Mouse (Mus musculus) neural tube, embryonic 14.5 days (tissue): Measurements from ENCODE around the gene Fxyd7. TPM values are rescaled to one million over a fixed set of nuclear protein-coding genes. Genes with fewer than 3 reads are reported as not detected.

ENCODE experiments used
- ATAC-seq: fragments of 200-750 bp; cut with Nextera tagmentation; 2 replicates; pipeline ENCODE4 v1.8.0; 2017; ENCODE audit warnings: low read depth, mild to moderate bottlenecking, moderate TSS enrichment, moderate library complexity
- H3K27ac ChIP-seq: fragments of 300-500 bp; sonication (generic); 2 replicates; pipeline ENCODE4 v1.5.1; 2014; ENCODE audit warnings: low read depth, mild to moderate bottlenecking, control low read depth, low read length, moderate library complexity, mixed read lengths
- H3K27me3 ChIP-seq: fragments of 300-500 bp; sonication (generic); 2 replicates; pipeline ENCODE4 v1.6.1; 2014; ENCODE audit warnings: low read length; ENCODE audit not compliant: control insufficient read depth, insufficient read depth
- H3K36me3 ChIP-seq: fragments of 300-500 bp; sonication (generic); 2 replicates; pipeline ENCODE4 v1.6.1; 2014; ENCODE audit warnings: low read length, mixed read lengths; ENCODE audit not compliant: control insufficient read depth, insufficient read depth
- H3K4me1 ChIP-seq: fragments of 300-500 bp; sonication (generic); 2 replicates; pipeline ENCODE4 v1.6.1; 2014; ENCODE audit warnings: low read length; ENCODE audit not compliant: control insufficient read depth, insufficient read depth
- H3K4me2 ChIP-seq: fragments of 300-500 bp; sonication (generic); 2 replicates; pipeline ENCODE4 v1.6.1; 2014; ENCODE audit warnings: mild to moderate bottlenecking, low read depth, low read length, control low read depth
- H3K4me3 ChIP-seq: fragments of 300-500 bp; sonication (generic); 2 replicates; pipeline ENCODE4 v1.5.1; 2014; ENCODE audit warnings: low read depth, low read length, control low read depth, mixed read lengths
- H3K9ac ChIP-seq: fragments of 300-500 bp; sonication (generic); replicated peaks from 2 replicates; pipeline ENCODE4 v1.6.1; 2014; ENCODE audit warnings: low read depth, mild to moderate bottlenecking, control low read depth, low read length, mixed read lengths
- H3K9me3 ChIP-seq: fragments of 300-500 bp; sonication (generic); 2 replicates; pipeline ENCODE4 v1.6.1; 2016; ENCODE audit warnings: low read length; ENCODE audit not compliant: control insufficient read depth
- WGBS: fragments of 180-500 bp; shearing (Covaris S2); extraction: QIAGEN DNeasy Blood & Tissue Kit; methylation state at CpG from one replicate; pipeline ENCODE4 v1.1.7; 2014; 5-methylcytosine and 5-hydroxymethylcytosine counted together
- polyA plus RNA-seq: library from polyadenylated mRNA; unstranded; fragments of >200 nt; fragmentation: Nextera tagmentation; extraction: Ambion mirVana; gene quantifications from 2 replicates; pipeline ENCODE4 v1.2.1, GENCODE M21; 2014

Gene Fxyd7
- polyA plus RNA-seq, 1 experiment from 2014 or later = 299 TPM

DNA sequence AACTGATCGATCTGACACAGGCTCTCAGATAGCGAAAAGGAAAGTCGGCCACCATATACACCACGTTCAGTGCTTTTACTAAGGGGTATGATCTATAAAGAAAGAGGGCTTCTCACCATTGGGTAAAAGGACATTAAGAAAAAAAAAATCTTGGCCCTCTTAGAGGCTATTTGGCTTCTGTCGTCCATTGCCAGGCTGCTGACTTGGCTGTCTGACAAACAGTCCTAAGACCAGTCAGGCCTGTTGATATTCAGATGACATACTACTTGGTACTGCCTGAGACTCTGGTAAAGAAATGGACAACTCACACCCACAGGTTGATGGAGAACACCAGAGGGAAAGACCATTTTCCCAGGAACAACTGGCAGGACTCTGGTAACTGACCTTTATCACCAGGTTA lies 38.3 kb downstream of the Fxyd7 start:
- WGBS = 72% methylated on average over 5 of the region's 5 CpGs
- Histone ChIP-seq H3K27ac (no peak overlapping the region), H3K4me1 (no peaks in the 10 kb centered on the region), H3K4me2 (no peak overlapping the region), H3K9me3 (no peaks in the 10 kb centered on the region), H3K27me3 (no peaks in the 10 kb centered on the region), H3K4me3 (no peak overlapping the region), H3K36me3 (no peaks in the 10 kb centered on the region), H3K9ac (no peak overlapping the region)
- ATAC-seq = no peak

- H3K27me3 ChIP-seq = no peaks in the 10 kb centered on the region
- no peaks in the 10 kb centered on the region for H3K4me1 ChIP-seq
- H3K4me2 ChIP-seq = no peak overlapping the region
- peak; percentile 68; the same call in 1 of the 2 replicates for ATAC-seq
- H3K9me3 ChIP-seq = no peaks in the 10 kb centered on the region
- H3K4me3 ChIP-seq = no peak overlapping the region
- no peak overlapping the region for H3K9ac ChIP-seq
- H3K36me3 ChIP-seq = no peaks in the 10 kb centered on the region
- H3K27ac ChIP-seq = no peak overlapping the region
- 36% methylated on average over 3 of the region's 3 CpGs for WGBS
Observed at GRCm38 (mm10) chr7:31008889-31009288, 42.4 kb downstream of the Fxyd7 start.

GRCm38 (mm10) chr7:31008175-31008574 lies 43.1 kb downstream of the Fxyd7 start:
- H3K27ac ChIP-seq = no peak overlapping the region
- H3K36me3 ChIP-seq = no peaks in the 10 kb centered on the region
- H3K4me3 ChIP-seq = no peak overlapping the region
- no peak for ATAC-seq
- H3K4me2 ChIP-seq = no peak overlapping the region
- H3K9ac ChIP-seq = no peak overlapping the region
- WGBS = 59% methylated on average over 1 of the region's 1 CpGs
- H3K4me1 ChIP-seq = no peaks in the 10 kb centered on the region
- H3K27me3 ChIP-seq = no peaks in the 10 kb centered on the region
- H3K9me3 ChIP-seq = no peaks in the 10 kb centered on the region

DNA sequence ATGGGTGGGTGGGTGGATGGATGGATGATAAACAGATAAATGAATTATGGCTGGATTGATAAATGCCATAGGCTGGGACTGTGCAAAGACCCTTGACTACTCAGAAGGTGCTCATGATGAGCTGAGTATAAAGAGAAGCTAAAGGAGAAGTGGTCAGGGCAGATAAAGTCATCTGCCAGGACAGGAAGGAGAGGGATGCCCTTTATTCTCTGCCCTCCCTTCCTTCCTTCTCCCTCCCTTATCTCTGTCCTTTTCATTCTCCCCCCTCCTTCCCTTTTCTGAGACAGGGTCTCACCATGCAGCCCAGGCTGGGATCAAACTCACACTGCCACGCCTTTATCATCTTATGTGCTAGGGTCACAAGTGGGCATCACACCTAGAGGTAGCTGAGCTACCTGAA lies 43.5 kb downstream of the Fxyd7 start:
- no peak overlapping the region for H3K4me3 ChIP-seq
- H3K4me1 ChIP-seq = no peaks in the 10 kb centered on the region
- no peak overlapping the region for H3K4me2 ChIP-seq
- H3K36me3 ChIP-seq = no peaks in the 10 kb centered on the region
- WGBS = 90% methylated on average over 1 of the region's 1 CpGs
- H3K9me3 ChIP-seq = no peaks in the 10 kb centered on the region
- H3K9ac ChIP-seq = no peak overlapping the region
- H3K27me3 ChIP-seq = no peaks in the 10 kb centered on the region
- ATAC-seq = no peak
- H3K27ac ChIP-seq = no peak overlapping the region

DNA sequence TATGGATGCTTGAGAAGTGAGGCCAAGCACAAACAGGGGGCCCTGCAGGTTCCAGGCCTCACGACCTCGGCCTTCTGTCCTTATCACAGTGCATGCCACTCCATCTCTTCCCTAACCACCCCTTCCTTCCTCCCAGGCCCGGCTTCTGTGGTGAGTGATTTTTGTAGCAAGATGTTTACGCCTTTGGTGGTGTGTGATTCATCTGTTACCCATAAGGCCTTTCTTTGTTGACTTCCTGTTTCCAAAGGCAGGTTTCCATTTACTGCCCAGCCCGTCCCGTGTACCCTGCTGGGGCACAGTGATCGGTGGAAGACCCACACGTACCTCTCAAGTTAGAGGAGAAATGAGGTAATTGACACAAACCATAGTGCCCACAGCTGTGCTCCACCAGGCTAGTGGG lies 48.6 kb downstream of the Fxyd7 start:
- Histone ChIP-seq H3K9ac (no peak overlapping the region), H3K36me3 (no peaks in the 10 kb centered on the region), H3K4me1 (no peaks in the 10 kb centered on the region), H3K4me2 (no peak overlapping the region), H3K4me3 (no peak overlapping the region), H3K27ac (no peak overlapping the region), H3K9me3 (no peaks in the 10 kb centered on the region), H3K27me3 (no peaks in the 10 kb centered on the region)
- 81% methylated on average over 8 of the region's 8 CpGs for WGBS
- no peak for ATAC-seq

DNA sequence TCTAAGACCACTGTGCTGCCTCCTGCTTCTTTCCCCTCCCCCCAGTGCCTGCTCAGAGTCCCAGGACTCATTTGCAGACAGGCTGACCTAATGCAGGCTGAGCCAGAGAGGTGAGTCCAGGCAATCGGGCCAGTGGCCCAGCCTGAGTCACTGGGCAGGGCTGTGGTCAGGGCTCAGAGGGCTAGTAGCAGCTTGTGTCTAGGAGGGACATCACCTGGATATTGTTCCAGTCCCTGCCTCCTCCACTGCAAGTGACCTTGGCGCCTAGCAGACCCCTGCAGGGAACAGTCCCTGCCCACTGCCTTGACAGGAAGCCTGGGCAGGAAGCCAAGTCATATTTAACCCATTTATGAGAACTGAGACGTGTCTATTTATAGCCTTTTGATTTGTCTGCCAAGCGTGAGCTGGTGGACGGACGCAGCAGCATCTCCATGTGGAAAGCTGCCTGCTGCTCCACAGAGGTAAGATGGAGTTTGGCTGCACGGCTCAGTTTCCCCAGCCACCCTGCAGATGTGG lies 50.7 kb downstream of the Fxyd7 start:
- H3K9ac ChIP-seq = no peak overlapping the region
- ATAC-seq = peak; percentile 54; the same call in 1 of the 2 replicates
- H3K27ac ChIP-seq = peak overlapping the region; percentile 2; the same call in 1 of the 2 replicates
- H3K36me3 ChIP-seq = no peaks in the 10 kb centered on the region
- 54% methylated on average over 7 of the region's 7 CpGs for WGBS
- no peaks in the 10 kb centered on the region for H3K4me1 ChIP-seq
- no peak overlapping the region for H3K4me3 ChIP-seq
- H3K27me3 ChIP-seq = no peaks in the 10 kb centered on the region
- H3K9me3 ChIP-seq = no peaks in the 10 kb centered on the region
- no peak overlapping the region for H3K4me2 ChIP-seq

- H3K9ac ChIP-seq = no peak overlapping the region
- ATAC-seq = no peak
- H3K27me3 ChIP-seq = no peaks in the 10 kb centered on the region
- no peaks in the 10 kb centered on the region for H3K36me3 ChIP-seq
- no peaks in the 10 kb centered on the region for H3K4me1 ChIP-seq
- H3K4me3 ChIP-seq = no peak overlapping the region
- H3K27ac ChIP-seq = no peak overlapping the region
- no peaks in the 10 kb centered on the region for H3K9me3 ChIP-seq
- no peak overlapping the region for H3K4me2 ChIP-seq
- WGBS = 94% methylated on average over 2 of the region's 2 CpGs
Observed at GRCm38 (mm10) chr7:30996491-30996890, 54.8 kb downstream of the Fxyd7 start.

DNA sequence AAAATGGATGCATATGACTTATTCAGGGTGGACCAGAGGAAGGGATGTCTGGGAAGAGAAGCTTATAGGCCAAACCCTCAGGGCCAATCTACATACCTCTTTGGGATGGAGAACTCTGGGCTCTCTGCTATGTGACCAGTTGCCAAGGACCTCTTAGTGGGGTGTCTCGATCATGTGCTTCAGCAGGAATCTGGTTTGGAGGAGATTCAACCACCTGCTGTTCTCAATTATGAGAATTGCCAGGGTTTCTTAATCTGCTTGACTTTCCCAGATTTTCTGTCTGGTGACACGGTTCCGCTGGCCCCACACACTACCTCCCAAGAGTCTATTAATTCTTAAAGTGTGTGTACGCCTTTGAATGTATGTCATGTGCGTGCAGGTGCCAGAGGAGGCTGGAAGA lies 57.3 kb downstream of the Fxyd7 start:
- ATAC-seq = no peak
- WGBS = 82% methylated on average over 5 of the region's 5 CpGs
- H3K9me3 ChIP-seq = no peaks in the 10 kb centered on the region
- no peak overlapping the region for H3K4me3 ChIP-seq
- H3K4me2 ChIP-seq = no peak overlapping the region
- no peaks in the 10 kb centered on the region for H3K36me3 ChIP-seq
- H3K27me3 ChIP-seq = no peaks in the 10 kb centered on the region
- H3K4me1 ChIP-seq = no peaks in the 10 kb centered on the region
- H3K27ac ChIP-seq = no peak overlapping the region
- H3K9ac ChIP-seq = no peak overlapping the region
